Mouse (Mus musculus) ES-Bruce4 (cell line): ENCODE data around the gene Wdr25. TPM values are rescaled to one million over a fixed set of nuclear protein-coding genes. Genes with fewer than 3 reads are reported as not detected.

Source experiments
- H3K27ac ChIP-seq: 2 replicates; pipeline ENCODE4 v1.5.1; 2012; ENCODE audit warnings: low read length, inconsistent platforms; ENCODE audit not compliant: insufficient read depth
- H3K27me3 ChIP-seq: 2 replicates; pipeline ENCODE4 v1.6.1; 2012; ENCODE audit warnings: mild to moderate bottlenecking, low read length, inconsistent platforms; ENCODE audit not compliant: control insufficient read depth, poor library complexity, insufficient read depth, severe bottlenecking
- H3K36me3 ChIP-seq: 2 replicates; pipeline ENCODE4 v1.6.1; 2012; ENCODE audit warnings: inconsistent platforms, mild to moderate bottlenecking, low read length, moderate library complexity; ENCODE audit not compliant: control insufficient read depth, poor library complexity, insufficient read depth, severe bottlenecking
- H3K4me1 ChIP-seq: one replicate; pipeline ENCODE4 v1.8.1; 2011; ENCODE audit warnings: low read length; ENCODE audit not compliant: control insufficient read depth, insufficient read depth
- H3K4me3 ChIP-seq: 2 replicates; pipeline ENCODE4 v1.5.1; 2011; ENCODE audit warnings: low read depth, mild to moderate bottlenecking, low read length
- H3K9ac ChIP-seq: 2 replicates; pipeline ENCODE4 v1.6.1; 2012; ENCODE audit warnings: low read depth, mild to moderate bottlenecking, inconsistent platforms; ENCODE audit not compliant: poor library complexity, severe bottlenecking
- H3K9me3 ChIP-seq: replicated peaks from 2 replicates; pipeline ENCODE4 v1.6.1; 2012; ENCODE audit warnings: mild to moderate bottlenecking, low read length, inconsistent platforms; ENCODE audit not compliant: control insufficient read depth, poor library complexity, insufficient read depth, severe bottlenecking
- CTCF ChIP-seq: IDR thresholded peaks from one replicate; pipeline ENCODE4 v1.8.1; 2011; ENCODE audit warnings: low read depth, low read length
- EP300 ChIP-seq: IDR thresholded peaks from 2 replicates; pipeline ENCODE4 v1.6.1; 2011; ENCODE audit warnings: low read depth, low read length; ENCODE audit not compliant: insufficient read depth
- POLR2A ChIP-seq: IDR thresholded peaks from one replicate; pipeline ENCODE4 v1.8.1; 2011; ENCODE audit warnings: low read length; ENCODE audit not compliant: insufficient read depth
- polyA plus RNA-seq: library from polyadenylated mRNA; stranded (reverse); fragments of >200 nt; gene quantifications from 2 replicates; pipeline ENCODE4 v1.2.4, GENCODE M21; 2011; ENCODE audit warnings: low read depth; ENCODE audit not compliant: missing spikeins, insufficient read depth, insufficient read length

Wdr25 gene
- polyA plus RNA-seq, 1 experiment, result 12.7 TPM

GRCm38 (mm10) chr12:109068738-109069137, 175.3 kb downstream of the Wdr25 start:
- Histone ChIP-seq H3K9ac (0 out of 2 replicates have a peak overlapping the region, but pooled peaks have one; percentile 73), H3K4me3 (no peak overlapping the region), H3K27ac (no peak overlapping the region), H3K36me3 (no peaks in the 10 kb centered on the region), H3K4me1 (no peaks in the 10 kb centered on the region), H3K27me3 (no peaks in the 10 kb centered on the region), H3K9me3 (no peaks in the 10 kb centered on the region)
- TF ChIP-seq POLR2A (no peak), EP300 (no peak), CTCF (no peak)

GRCm38 (mm10) chr12:109069751-109070150, 176.3 kb downstream of the Wdr25 start:
- Histone ChIP-seq H3K9me3 (no peaks in the 10 kb centered on the region), H3K27ac (no peak overlapping the region), H3K36me3 (no peaks in the 10 kb centered on the region), H3K4me1 (no peaks in the 10 kb centered on the region), H3K9ac (no peak overlapping the region), H3K4me3 (no peak overlapping the region), H3K27me3 (no peaks in the 10 kb centered on the region)
- TF ChIP-seq POLR2A, result no peak
- no peak for TF ChIP-seq EP300
- TF ChIP-seq CTCF, result no peak

GRCm38 (mm10) chr12:109071248-109071647, 177.8 kb downstream of the Wdr25 start:
- H3K9ac ChIP-seq, result no peak overlapping the region
- TF ChIP-seq POLR2A (no peak), EP300 (no peak), CTCF (no peak)
- H3K9me3 ChIP-seq, result no peaks in the 10 kb centered on the region
- no peaks in the 10 kb centered on the region for H3K27me3 ChIP-seq
- H3K27ac ChIP-seq, result no peak overlapping the region
- no peaks in the 10 kb centered on the region for H3K4me1 ChIP-seq
- no peaks in the 10 kb centered on the region for H3K36me3 ChIP-seq
- H3K4me3 ChIP-seq, result no peak overlapping the region

GRCm38 (mm10) chr12:109074106-109074505, 180.7 kb downstream of the Wdr25 start:
- no peak overlapping the region for H3K27ac ChIP-seq
- TF ChIP-seq EP300 (no peak), CTCF (no peak), POLR2A (no peak)
- H3K4me3 ChIP-seq, result no peak overlapping the region
- H3K36me3 ChIP-seq, result no peaks in the 10 kb centered on the region
- no peaks in the 10 kb centered on the region for H3K4me1 ChIP-seq
- H3K9ac ChIP-seq, result no peak overlapping the region
- H3K27me3 ChIP-seq, result no peaks in the 10 kb centered on the region
- H3K9me3 ChIP-seq, result no peaks in the 10 kb centered on the region

GRCm38 (mm10) chr12:109074777-109075285, 181.4 kb downstream of the Wdr25 start:
- Histone ChIP-seq H3K9me3 (no peaks in the 10 kb centered on the region), H3K4me1 (no peaks in the 10 kb centered on the region), H3K36me3 (no peaks in the 10 kb centered on the region), H3K27ac (no peak overlapping the region), H3K9ac (no peak overlapping the region), H3K4me3 (no peak overlapping the region), H3K27me3 (no peaks in the 10 kb centered on the region; the same call in 1 of the 2 replicates)
- TF ChIP-seq EP300, result no peak
- no peak for TF ChIP-seq POLR2A
- no peak for TF ChIP-seq CTCF

- Histone ChIP-seq H3K36me3 (no peaks in the 10 kb centered on the region), H3K4me3 (no peak overlapping the region), H3K27me3 (no peaks in the 10 kb centered on the region; the same call in 1 of the 2 replicates), H3K4me1 (no peaks in the 10 kb centered on the region), H3K9me3 (no peaks in the 10 kb centered on the region), H3K27ac (no peak overlapping the region), H3K9ac (no peak overlapping the region)
- TF ChIP-seq EP300, result no peak
- no peak for TF ChIP-seq POLR2A
- TF ChIP-seq CTCF, result no peak
Observed at GRCm38 (mm10) chr12:109077036-109077435, 183.6 kb downstream of the Wdr25 start.

Other genes with a start within 250 kb of the Wdr25 start
- not detected in 2 replicates for gene Degs2, start 191.3 kb upstream of the Wdr25 start, polyA plus RNA-seq
- gene Yy1, start 100.7 kb upstream of the Wdr25 start, polyA plus RNA-seq, result 121 and 124 TPM in 2 replicates
- gene Slc25a29, start 57.7 kb upstream of the Wdr25 start, polyA plus RNA-seq, result 0.51 and 0.79 TPM in 2 replicates
- gene Slc25a47, start 57.6 kb upstream of the Wdr25 start, polyA plus RNA-seq, result 3.0 and 3.6 TPM in 2 replicates
- 68.0 and 71.4 TPM in 2 replicates for gene Wars, start 543 bp downstream of the Wdr25 start, polyA plus RNA-seq
- 1.8 and 2.8 TPM in 2 replicates for gene Begain, start 174.6 kb downstream of the Wdr25 start, polyA plus RNA-seq